Mouse (Mus musculus) C2C12 (cell line): ENCODE measurements around the gene D230025D16Rik. TPM values are rescaled to one million over a fixed set of nuclear protein-coding genes. Genes with fewer than 3 reads are reported as not detected.
A peak's percentile ranks its signal among the peaks of the same experiment; 100 is the strongest.

ENCODE experiments used
- H3K27me3 ChIP-seq: one replicate; pipeline ENCODE4 v1.6.1; 2011; ENCODE audit not compliant: control insufficient read depth, insufficient read depth, insufficient read length
- H3K36me3 ChIP-seq: one replicate; pipeline ENCODE4 v1.6.1; 2011; ENCODE audit not compliant: control insufficient read depth, insufficient read depth
- H3K4me3 ChIP-seq: one replicate; pipeline ENCODE4 v1.5.1; 2011; ENCODE audit warnings: mild to moderate bottlenecking, control low read depth; ENCODE audit not compliant: poor library complexity, insufficient read depth, severe bottlenecking
- H3K79me2 ChIP-seq: one replicate; pipeline ENCODE4 v1.6.1; 2011; ENCODE audit not compliant: control insufficient read depth, insufficient read depth
- H3K79me3 ChIP-seq: one replicate; pipeline ENCODE4 v1.6.1; 2011; ENCODE audit warnings: low read depth, control low read depth
- H3ac ChIP-seq: one replicate; pipeline ENCODE3; 2011; ENCODE audit warnings: low read depth; ENCODE audit not compliant: control insufficient read depth, insufficient read length
- CEBPB ChIP-seq: IDR thresholded peaks from one replicate; pipeline ENCODE4 v1.6.1; 2011; ENCODE audit warnings: low read depth, mild to moderate bottlenecking, control low read depth, moderate library complexity
- CTCF ChIP-seq: IDR thresholded peaks from one replicate; pipeline ENCODE4 v1.5.1; 2011; ENCODE audit not compliant: control insufficient read depth, insufficient read depth, insufficient read length
- FOSL1 ChIP-seq: IDR thresholded peaks from one replicate; pipeline ENCODE4 v1.8.0; 2011; ENCODE audit warnings: mild to moderate bottlenecking, low read length; ENCODE audit not compliant: poor library complexity, insufficient read depth, severe bottlenecking
- MAX ChIP-seq: IDR thresholded peaks from one replicate; pipeline ENCODE4 v1.6.1; 2011; ENCODE audit warnings: mild to moderate bottlenecking, control low read depth
- MYOD1 ChIP-seq: IDR thresholded peaks from one replicate; pipeline ENCODE4 v1.6.1; 2011; ENCODE audit warnings: low read depth; ENCODE audit not compliant: control insufficient read depth, insufficient read length
- MYOG ChIP-seq: IDR thresholded peaks from one replicate; pipeline ENCODE4 v1.6.1; 2011; ENCODE audit not compliant: control insufficient read depth, insufficient read length; ENCODE audit errors: extremely low read depth
- USF1 ChIP-seq: IDR thresholded peaks from one replicate; pipeline ENCODE4 v1.6.1; 2011; ENCODE audit warnings: low read depth, mild to moderate bottlenecking, control low read depth, moderate library complexity
- polyA plus RNA-seq: library from polyadenylated mRNA; unstranded; fragments of >200 nt; fragmentation: generic; extraction: Trizol; gene quantifications from one replicate; pipeline ENCODE4 v1.2.1, GENCODE M21; 2012; ENCODE audit warnings: missing spikeins

D230025D16Rik gene
- polyA plus RNA-seq, 1 experiment: 11.4 TPM

DNA sequence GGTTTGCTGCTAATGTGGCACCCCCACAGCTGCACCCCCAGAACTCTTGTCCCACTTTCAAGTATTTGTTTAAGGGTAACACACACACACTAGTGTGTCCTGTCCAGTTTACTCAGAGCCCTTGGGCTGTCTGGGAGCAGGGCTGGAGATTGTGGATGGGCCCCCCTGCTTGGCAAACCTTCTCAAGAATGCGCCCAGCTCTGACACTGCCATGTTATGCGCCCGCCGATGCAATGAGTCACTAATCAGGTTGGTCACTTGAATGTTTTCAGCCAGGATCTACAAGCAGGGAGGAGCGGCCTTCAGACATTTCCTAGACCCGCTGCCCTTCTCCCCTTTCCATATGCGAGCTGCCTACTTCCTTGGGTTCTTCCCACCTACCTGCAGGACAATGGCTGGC lies 67.5 kb downstream of the D230025D16Rik start:
- Histone ChIP-seq H3K79me3 (peaks cover 7% of the 10 kb centered on the region), H3K4me3 (no peak overlapping the region), H3K79me2 (peaks cover 20% of the 10 kb centered on the region), H3ac (no peak overlapping the region), H3K36me3 (no peaks in the 10 kb centered on the region), H3K27me3 (no peaks in the 10 kb centered on the region)
- TF ChIP-seq FOSL1 (no peak), MYOD1 (no peak), CEBPB (no peak), CTCF (no peak), USF1 (no peak), MAX (no peak), MYOG (no peak)

DNA sequence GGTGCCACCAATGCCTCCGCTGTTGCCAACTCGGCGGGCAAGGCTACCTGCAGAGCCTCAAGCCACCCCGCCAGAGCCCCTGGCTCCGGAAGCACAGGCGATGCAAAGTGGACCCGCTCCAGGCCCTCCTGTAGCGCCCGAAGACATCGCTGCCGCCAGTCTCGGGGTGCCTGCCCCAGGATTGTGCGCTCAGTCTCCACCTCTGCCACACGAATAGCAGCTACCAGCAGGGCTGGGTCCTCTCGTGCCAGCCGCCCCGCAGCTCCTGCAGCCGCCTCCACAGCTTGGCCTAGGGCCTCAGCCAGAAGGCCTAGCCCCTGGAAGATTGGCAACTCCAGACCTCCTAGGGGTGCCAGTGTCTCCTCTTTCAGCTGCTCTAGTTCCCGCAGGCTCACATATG lies 68.5 kb downstream of the D230025D16Rik start:
- Histone ChIP-seq H3K79me3 (peaks cover 8% of the 10 kb centered on the region), H3K27me3 (no peaks in the 10 kb centered on the region), H3K36me3 (no peaks in the 10 kb centered on the region), H3K79me2 (peaks cover 20% of the 10 kb centered on the region), H3K4me3 (no peak overlapping the region), H3ac (no peak overlapping the region)
- TF ChIP-seq MYOD1 (no peak), CTCF (no peak), FOSL1 (no peak), MAX (no peak), CEBPB (no peak), USF1 (no peak), MYOG (no peak)

DNA sequence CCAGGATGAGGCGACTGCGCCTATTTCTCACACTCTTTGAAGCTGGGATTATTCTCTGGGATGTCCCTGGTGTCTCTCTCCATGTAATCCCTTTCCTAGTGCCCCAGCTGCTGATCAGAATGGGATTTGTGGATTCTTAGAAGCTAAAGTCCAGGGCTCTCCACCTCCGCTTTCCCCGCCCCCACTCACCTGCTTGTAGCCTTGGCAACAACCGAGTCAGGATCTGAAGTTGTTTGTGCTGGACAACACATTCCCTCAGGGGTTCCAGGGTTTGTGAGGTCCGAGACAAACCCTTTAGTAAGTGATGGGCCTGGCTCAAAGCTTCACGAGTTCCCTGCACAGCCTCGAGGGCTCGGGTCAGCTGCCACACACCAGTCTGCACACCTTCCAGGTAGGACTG lies 69.8 kb downstream of the D230025D16Rik start:
- Histone ChIP-seq H3K79me2 (peaks cover 29% of the 10 kb centered on the region), H3ac (no peak overlapping the region), H3K4me3 (no peak overlapping the region), H3K79me3 (peaks cover 21% of the 10 kb centered on the region), H3K27me3 (no peaks in the 10 kb centered on the region), H3K36me3 (peaks cover 12% of the 10 kb centered on the region)
- no peak for TF ChIP-seq CTCF
- TF ChIP-seq MYOD1: no peak
- no peak for TF ChIP-seq USF1
- TF ChIP-seq MAX: no peak
- no peak for TF ChIP-seq FOSL1
- TF ChIP-seq MYOG: no peak
- TF ChIP-seq CEBPB: no peak

DNA sequence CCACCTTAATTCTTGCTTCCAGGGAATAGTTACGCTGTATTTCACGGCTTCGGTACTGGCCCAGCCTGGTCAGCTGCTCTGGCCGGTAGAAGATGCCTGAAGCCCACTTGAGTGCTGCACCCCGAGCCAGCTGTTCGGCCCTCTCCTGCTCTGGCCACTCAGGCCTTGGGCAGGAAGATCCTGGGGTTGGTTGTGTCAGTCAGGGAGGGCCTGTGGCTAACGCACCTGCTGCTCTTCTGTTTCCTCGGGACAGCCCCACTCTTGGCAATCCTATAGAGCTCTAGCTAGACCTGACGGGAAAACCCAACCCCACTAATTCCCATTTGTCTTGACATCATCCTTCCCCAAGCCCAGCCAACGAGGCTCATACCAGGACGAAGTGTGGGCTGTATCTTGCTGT lies 70.3 kb downstream of the D230025D16Rik start:
- Histone ChIP-seq H3ac (no peak overlapping the region), H3K79me2 (peaks cover 33% of the 10 kb centered on the region), H3K4me3 (no peak overlapping the region), H3K36me3 (peaks cover 17% of the 10 kb centered on the region), H3K27me3 (no peaks in the 10 kb centered on the region), H3K79me3 (peaks cover 23% of the 10 kb centered on the region)
- TF ChIP-seq MYOG: no peak
- no peak for TF ChIP-seq CTCF
- no peak for TF ChIP-seq MYOD1
- no peak for TF ChIP-seq MAX
- TF ChIP-seq FOSL1: no peak
- no peak for TF ChIP-seq USF1
- TF ChIP-seq CEBPB: no peak

GRCm38 (mm10) chr8:105295895-105296573 lies 71.1 kb downstream of the D230025D16Rik start, which contains the start of gene Exoc3l:
Gene Exoc3l (minus strand): TSS chr8:105296101.
- no peak for TF ChIP-seq FOSL1
- Histone ChIP-seq H3K27me3 (no peaks in the 10 kb centered on the region), H3K4me3 (peak within 1 kb of the TSS; percentile 97), H3ac (no peak within 1 kb of the TSS), H3K79me2 (peaks cover 41% of the 10 kb centered on the region), H3K36me3 (peaks cover 25% of the 10 kb centered on the region), H3K79me3 (peaks cover 25% of the 10 kb centered on the region)
